Mouse (Mus musculus) kidney, embryonic 16.5 days (tissue): ENCODE measurements around the gene Cd164l2. TPM values are rescaled to one million over a fixed set of nuclear protein-coding genes. Genes with fewer than 3 reads are reported as not detected.

Source experiments
- ATAC-seq: fragments of 200-750 bp; cut with Nextera tagmentation; 2 replicates; pipeline ENCODE4 v1.8.0; 2017; ENCODE audit warnings: moderate TSS enrichment; ENCODE audit not compliant: low FRiP score, low TSS enrichment
- H3K27ac ChIP-seq: fragments of 300-500 bp; sonication (generic); 2 replicates; pipeline ENCODE4 v1.5.1; 2014; ENCODE audit warnings: low read length
- H3K27me3 ChIP-seq: fragments of 300-500 bp; sonication (generic); 2 replicates; pipeline ENCODE4 v1.6.1; 2014; ENCODE audit warnings: low read length, control low read depth, mixed read lengths; ENCODE audit not compliant: insufficient read depth
- H3K36me3 ChIP-seq: fragments of 300-500 bp; sonication (generic); 2 replicates; pipeline ENCODE4 v1.6.1; 2014; ENCODE audit warnings: low read length, control low read depth, mixed read lengths; ENCODE audit not compliant: insufficient read depth
- H3K4me1 ChIP-seq: fragments of 300-500 bp; sonication (generic); 2 replicates; pipeline ENCODE4 v1.6.1; 2014; ENCODE audit warnings: low read length, control low read depth, mixed read lengths; ENCODE audit not compliant: insufficient read depth
- H3K4me2 ChIP-seq: fragments of 300-500 bp; sonication (generic); replicated peaks from 2 replicates; pipeline ENCODE4 v1.6.1; 2014; ENCODE audit warnings: low read depth, low read length
- H3K4me3 ChIP-seq: fragments of 300-500 bp; sonication (generic); 2 replicates; pipeline ENCODE4 v1.5.1; 2014; ENCODE audit warnings: mild to moderate bottlenecking, low read length
- H3K9ac ChIP-seq: fragments of 300-500 bp; sonication (generic); replicated peaks from 2 replicates; pipeline ENCODE4 v1.6.1; 2014; ENCODE audit warnings: low read length
- H3K9me3 ChIP-seq: fragments of 300-500 bp; sonication (generic); 2 replicates; pipeline ENCODE4 v1.6.1; 2016; ENCODE audit warnings: low read length, control low read depth
- WGBS: fragments of 180-500 bp; shearing (Covaris S2); extraction: QIAGEN DNeasy Blood & Tissue Kit; methylation state at CpG from one replicate; pipeline ENCODE4 v1.1.7; 2014; 5-methylcytosine and 5-hydroxymethylcytosine counted together
- polyA plus RNA-seq: library from polyadenylated mRNA; unstranded; fragments of >200 nt; fragmentation: Nextera tagmentation; extraction: Ambion mirVana; gene quantifications from 2 replicates; pipeline ENCODE4 v1.2.1, GENCODE M21; 2015

The Cd164l2 gene
- polyA plus RNA-seq, 1 experiment from 2014 or later, result 16.8 TPM

- 0 out of 2 replicates have a peak overlapping the region, but pooled peaks have one; percentile 10 for H3K9ac ChIP-seq
- peak overlapping the region; percentile 14; the same call in 1 of the 2 replicates for H3K27ac ChIP-seq
- H3K4me2 ChIP-seq, result no peak overlapping the region
Observed at GRCm38 (mm10) chr4:133175998-133176760, 35.8 kb upstream of the Cd164l2 start.

GRCm38 (mm10) chr4:133176761-133177403 lies 35.0 kb upstream of the Cd164l2 start:
- no peak overlapping the region for H3K4me2 ChIP-seq
- WGBS, result 59% methylated on average over 18 of the region's 18 CpGs
- H3K4me3 ChIP-seq, result no peak overlapping the region
- H3K4me1 ChIP-seq, result peaks cover 37% of the 10 kb centered on the region
- ATAC-seq, result no peak
- 0 out of 2 replicates have a peak overlapping the region, but pooled peaks have one; percentile 14 for H3K27ac ChIP-seq
- no peaks in the 10 kb centered on the region for H3K27me3 ChIP-seq
- H3K36me3 ChIP-seq, result peaks cover 11% of the 10 kb centered on the region; the same call in 1 of the 2 replicates
- H3K9ac ChIP-seq, result 0 out of 2 replicates have a peak overlapping the region, but pooled peaks have one; percentile 10
- H3K9me3 ChIP-seq, result no peaks in the 10 kb centered on the region

More at GRCm38 (mm10) chr4:133175998-133176760, 35.8 kb upstream of the Cd164l2 start:
- H3K9me3 ChIP-seq, result no peaks in the 10 kb centered on the region
- H3K36me3 ChIP-seq, result peaks cover 11% of the 10 kb centered on the region; the same call in 1 of the 2 replicates
- H3K4me1 ChIP-seq, result peaks cover 39% of the 10 kb centered on the region
- WGBS, result 43% methylated on average over 14 of the region's 14 CpGs
- no peak overlapping the region for H3K4me3 ChIP-seq
- ATAC-seq, result no peak
- no peaks in the 10 kb centered on the region for H3K27me3 ChIP-seq

DNA sequence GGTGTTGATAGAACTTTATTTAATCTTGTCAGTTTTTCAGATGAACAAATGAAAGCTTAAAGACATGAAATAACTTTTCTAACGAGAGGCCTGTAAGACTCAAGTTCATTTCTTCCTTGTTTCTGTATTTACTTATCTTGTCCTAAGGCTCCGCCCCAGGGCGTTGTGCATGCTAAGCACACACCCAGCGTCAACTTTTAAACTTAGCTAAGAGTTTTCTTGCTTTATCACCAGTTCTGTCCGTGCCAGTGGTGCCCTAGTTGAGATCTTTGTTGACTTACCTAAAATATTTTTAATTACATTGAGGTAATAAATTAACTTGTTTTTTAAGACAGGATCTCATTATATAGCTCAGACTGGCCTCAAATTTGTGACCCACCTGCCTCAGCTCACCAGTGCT lies 33.6 kb upstream of the Cd164l2 start:
- no peak for ATAC-seq
- no peak overlapping the region for H3K9ac ChIP-seq
- peaks cover 17% of the 10 kb centered on the region; the same call in 1 of the 2 replicates for H3K36me3 ChIP-seq
- WGBS, result 84% methylated on average over 5 of the region's 5 CpGs
- no peaks in the 10 kb centered on the region for H3K27me3 ChIP-seq
- no peak overlapping the region for H3K4me3 ChIP-seq
- H3K4me1 ChIP-seq, result peaks cover 31% of the 10 kb centered on the region
- H3K27ac ChIP-seq, result no peak overlapping the region
- no peaks in the 10 kb centered on the region for H3K9me3 ChIP-seq
- no peak overlapping the region for H3K4me2 ChIP-seq

GRCm38 (mm10) chr4:133179258-133179657 lies 32.7 kb upstream of the Cd164l2 start:
- Histone ChIP-seq H3K4me2 (no peak overlapping the region), H3K9ac (no peak overlapping the region), H3K27ac (no peak overlapping the region), H3K4me1 (peaks cover 33% of the 10 kb centered on the region), H3K9me3 (no peaks in the 10 kb centered on the region), H3K27me3 (no peaks in the 10 kb centered on the region), H3K4me3 (no peak overlapping the region), H3K36me3 (peaks cover 18% of the 10 kb centered on the region; the same call in 1 of the 2 replicates)
- 97% methylated on average over 7 of the region's 7 CpGs for WGBS
- ATAC-seq, result no peak

DNA sequence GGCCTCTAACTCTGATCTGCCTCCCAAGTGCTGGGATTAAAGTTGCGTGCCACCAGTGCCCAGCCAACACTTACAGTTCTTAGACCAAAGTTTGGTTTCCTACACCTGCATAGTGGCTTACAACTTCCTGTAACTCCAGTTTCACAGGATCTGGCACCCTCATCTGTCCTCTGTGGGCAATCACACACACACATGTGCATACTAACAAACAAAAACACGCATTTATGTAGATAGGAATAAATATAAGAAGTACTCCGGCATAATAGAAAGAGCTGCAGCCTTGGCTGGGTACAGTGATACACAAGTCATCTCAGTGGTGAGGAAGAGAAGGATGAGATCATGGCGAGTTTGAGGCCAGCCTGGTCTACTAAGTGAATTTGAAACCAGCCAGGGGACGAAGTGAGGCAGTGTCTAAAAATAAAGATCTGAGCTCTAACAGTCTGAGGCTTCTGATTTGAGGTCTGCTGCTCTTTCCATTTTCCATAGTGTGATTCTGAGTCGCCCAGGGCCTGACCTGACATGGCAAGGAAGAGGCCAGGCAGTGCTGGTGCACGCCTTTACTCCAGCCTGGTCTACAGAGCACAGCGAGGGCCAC lies 29.4 kb upstream of the Cd164l2 start:
- WGBS, result 87% methylated on average over 8 of the region's 8 CpGs
- H3K36me3 ChIP-seq, result peaks cover 30% of the 10 kb centered on the region
- H3K27me3 ChIP-seq, result no peaks in the 10 kb centered on the region
- no peak for ATAC-seq
- H3K27ac ChIP-seq, result no peak overlapping the region
- H3K9me3 ChIP-seq, result no peaks in the 10 kb centered on the region
- H3K9ac ChIP-seq, result no peak overlapping the region
- no peak overlapping the region for H3K4me2 ChIP-seq
- H3K4me3 ChIP-seq, result no peak overlapping the region
- peaks cover 31% of the 10 kb centered on the region for H3K4me1 ChIP-seq

DNA sequence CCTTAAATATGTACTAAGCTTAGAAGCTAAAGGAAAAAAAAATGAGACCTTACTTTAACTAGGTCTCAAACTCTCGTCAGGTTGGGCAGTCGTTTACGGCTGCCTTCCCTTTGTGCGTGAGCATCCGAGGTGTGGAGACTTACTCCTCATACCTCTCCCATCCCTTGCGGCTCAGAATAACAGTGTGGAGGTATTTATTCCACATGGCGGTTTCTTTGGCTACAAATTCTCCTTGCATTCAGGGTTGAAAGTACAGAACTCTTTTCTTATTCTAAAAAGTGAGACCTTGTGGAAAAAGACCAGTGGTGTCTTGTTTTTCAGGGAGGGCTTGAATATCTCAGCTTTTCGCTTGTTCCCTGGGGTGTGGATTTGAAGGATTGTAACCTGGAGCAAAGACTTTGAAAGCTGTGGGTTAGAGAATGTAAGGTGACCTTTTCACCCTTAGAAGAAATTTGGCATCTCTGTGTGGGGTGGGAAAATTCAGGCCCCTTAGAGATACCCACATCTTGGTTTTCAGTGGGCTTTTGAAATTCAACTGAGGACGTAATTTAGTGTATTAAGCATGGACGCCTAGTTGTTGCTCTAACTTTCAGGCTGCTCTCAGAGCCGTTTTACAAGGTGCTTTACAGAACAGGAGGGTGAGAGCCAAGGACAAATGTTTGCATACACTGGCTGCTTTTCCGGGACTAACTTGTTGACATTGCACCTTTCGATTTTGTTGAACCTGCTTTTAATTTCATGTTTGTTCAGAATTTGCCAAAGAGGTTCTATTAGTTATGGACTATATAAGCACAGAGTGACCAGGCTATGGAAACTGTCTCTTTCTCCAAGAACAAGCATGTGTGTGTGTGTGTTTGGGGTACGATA lies 27.7 kb upstream of the Cd164l2 start:
- no peaks in the 10 kb centered on the region for H3K27me3 ChIP-seq
- H3K9me3 ChIP-seq, result no peaks in the 10 kb centered on the region
- H3K4me3 ChIP-seq, result no peak overlapping the region
- H3K4me2 ChIP-seq, result no peak overlapping the region
- WGBS, result 51% methylated on average over 14 of the region's 14 CpGs
- peaks cover 43% of the 10 kb centered on the region for H3K36me3 ChIP-seq
- peaks cover 31% of the 10 kb centered on the region for H3K4me1 ChIP-seq
- 0 out of 2 replicates have a peak overlapping the region, but pooled peaks have one; percentile 14 for H3K9ac ChIP-seq
- no peak for ATAC-seq
- peak overlapping the region; percentile 86 for H3K27ac ChIP-seq

DNA sequence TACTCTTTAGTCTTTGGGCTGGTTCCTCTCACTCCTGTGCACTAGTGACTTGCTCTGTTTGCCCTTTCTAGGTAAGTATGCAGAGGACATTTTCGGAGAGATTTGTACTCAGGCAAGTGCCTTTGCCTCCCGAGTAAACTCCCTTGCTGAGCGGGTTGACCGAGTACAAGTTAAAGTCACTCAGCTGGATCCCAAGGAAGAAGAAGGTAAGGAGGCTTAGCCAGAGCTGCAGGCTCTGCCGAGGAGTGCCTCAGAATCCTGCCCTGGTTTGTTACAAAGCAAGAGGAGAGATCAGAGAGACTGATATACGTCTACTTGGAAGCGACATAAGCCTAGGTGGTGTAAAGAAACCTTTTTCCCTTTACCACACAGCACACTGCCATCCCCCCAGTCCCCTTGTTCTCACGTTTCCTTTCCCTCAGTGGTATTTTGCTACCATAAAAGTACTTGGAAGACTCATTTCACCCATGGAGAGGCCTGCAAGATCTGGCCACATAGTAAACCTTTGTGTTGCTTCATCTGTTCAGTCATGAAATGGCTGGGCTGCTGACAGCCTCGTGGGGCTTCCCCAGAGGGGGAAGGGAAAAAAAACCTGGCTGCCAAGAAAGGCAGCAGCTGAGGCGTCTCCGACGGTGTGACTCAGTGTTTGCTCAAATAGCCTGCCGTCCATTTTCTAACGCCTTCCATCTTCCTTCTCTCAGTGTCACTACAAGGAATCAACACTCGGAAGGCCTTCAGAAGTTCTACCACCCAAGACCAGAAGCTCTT lies 26.8 kb upstream of the Cd164l2 start:
- Histone ChIP-seq H3K27ac (peak overlapping the region; percentile 86), H3K4me2 (no peak overlapping the region), H3K9ac (0 out of 2 replicates have a peak overlapping the region, but pooled peaks have one; percentile 14), H3K36me3 (peaks cover 43% of the 10 kb centered on the region), H3K4me1 (peaks cover 31% of the 10 kb centered on the region), H3K9me3 (no peaks in the 10 kb centered on the region), H3K27me3 (no peaks in the 10 kb centered on the region), H3K4me3 (no peak overlapping the region)
- ATAC-seq, result peak; percentile 50
- 20% methylated on average over 15 of the region's 15 CpGs for WGBS

- ATAC-seq, result no peak
- WGBS, result 64% methylated on average over 8 of the region's 8 CpGs
- H3K4me1 ChIP-seq, result peaks cover 31% of the 10 kb centered on the region
- peaks cover 51% of the 10 kb centered on the region for H3K36me3 ChIP-seq
- H3K27me3 ChIP-seq, result no peaks in the 10 kb centered on the region
- H3K27ac ChIP-seq, result peak overlapping the region; percentile 86; the same call in 1 of the 2 replicates
- no peak overlapping the region for H3K4me3 ChIP-seq
- H3K9ac ChIP-seq, result no peak overlapping the region
- no peaks in the 10 kb centered on the region for H3K9me3 ChIP-seq
- H3K4me2 ChIP-seq, result no peak overlapping the region
Observed at GRCm38 (mm10) chr4:133185893-133186292, 26.0 kb upstream of the Cd164l2 start.
